Mouse (Mus musculus): ENCODE measurements around the gene Pole. TPM values are rescaled to one million over a fixed set of nuclear protein-coding genes. Genes with fewer than 3 reads are reported as not detected.

Pole gene
- total RNA-seq, 4 experiments from 2014 or later: 2.8 to 3.6 (median 3.1) TPM

GRCm38 (mm10) chr5:110345553-110345952, 59.4 kb downstream of the Pole start:
- no peak for DNase-seq

DNA sequence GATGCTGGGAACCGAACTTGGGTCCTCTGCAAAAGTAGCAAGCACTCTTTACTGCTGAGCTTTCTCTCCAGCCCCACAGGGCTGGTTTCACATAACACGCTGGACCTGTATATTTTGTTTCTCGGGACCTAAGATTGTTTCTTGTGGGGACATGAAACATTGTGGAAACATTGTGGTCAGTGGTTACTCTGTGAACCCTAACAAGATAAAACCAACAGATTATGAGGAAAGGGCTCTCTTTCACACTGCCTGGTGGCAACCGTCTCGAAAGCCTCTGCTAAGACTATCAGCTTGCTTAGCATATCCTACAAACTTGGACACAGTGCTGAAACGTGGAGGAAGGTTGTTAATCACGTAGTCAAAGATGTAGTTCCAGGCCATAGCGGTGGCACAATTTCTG, 60.9 kb downstream of the Pole start:
- DNase-seq: no peak

DNA sequence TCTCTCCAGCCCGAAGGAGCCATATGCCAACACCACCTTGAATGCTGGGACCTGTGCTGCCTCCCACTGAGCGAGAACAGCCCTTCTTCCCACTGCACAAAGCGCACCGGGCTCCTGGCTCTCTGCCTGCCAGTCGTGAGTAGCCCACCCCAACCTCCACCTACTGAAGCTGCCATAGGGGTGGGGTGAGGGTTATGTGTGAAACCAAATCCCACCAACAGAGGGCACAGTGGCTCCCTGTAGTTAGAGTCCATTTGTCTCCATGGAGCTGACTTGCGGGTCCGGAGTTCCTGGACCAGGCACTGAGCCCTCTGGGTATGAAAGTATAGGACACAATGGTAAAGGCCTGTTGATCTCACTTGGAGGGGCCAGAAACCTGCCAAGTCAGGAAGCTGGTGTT, 68.6 kb downstream of the Pole start:
- no peak for DNase-seq

- peak; percentile 54 for DNase-seq
Observed at GRCm38 (mm10) chr5:110357531-110358179, 71.5 kb downstream of the Pole start.

DNA sequence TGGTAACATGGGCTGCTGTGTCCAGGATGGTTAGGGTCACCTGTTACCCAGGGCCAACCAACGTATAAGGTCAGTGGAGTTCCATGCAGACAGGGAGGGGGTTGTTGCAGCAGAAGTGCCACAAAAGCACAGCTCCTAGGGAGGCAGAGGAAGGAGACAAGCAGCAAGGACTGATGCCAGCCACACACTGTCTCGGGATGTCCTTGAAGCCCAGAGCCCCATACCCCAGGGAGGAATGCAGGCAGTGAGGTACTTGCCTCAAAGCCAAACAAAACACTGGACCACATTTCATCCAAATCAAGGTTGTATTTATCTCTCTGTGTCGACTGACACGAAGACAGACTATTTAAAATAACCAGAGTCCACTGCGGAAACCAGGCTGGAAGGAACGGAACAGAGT, 75.4 kb downstream of the Pole start:
- peak; percentile 41 for DNase-seq

DNA sequence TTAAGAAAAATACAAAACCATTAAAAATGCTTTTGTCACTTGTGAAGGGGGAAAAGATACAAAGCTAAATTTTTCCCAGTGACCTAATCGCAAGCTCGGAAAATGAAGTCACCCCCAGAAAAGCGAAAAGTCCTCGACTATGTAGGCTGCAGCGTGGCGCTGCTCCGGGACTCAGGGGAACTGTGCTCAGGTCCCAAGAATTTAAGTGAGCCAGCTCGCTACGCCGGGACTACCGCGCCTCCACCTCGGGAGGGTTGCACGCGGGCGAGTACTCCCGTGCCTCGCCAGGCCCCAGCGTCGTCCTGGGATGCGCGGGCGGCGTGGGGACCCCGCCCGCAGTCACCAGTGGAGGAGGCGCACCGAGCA, 76.7 kb downstream of the Pole start:
- DNase-seq: no peak

DNA sequence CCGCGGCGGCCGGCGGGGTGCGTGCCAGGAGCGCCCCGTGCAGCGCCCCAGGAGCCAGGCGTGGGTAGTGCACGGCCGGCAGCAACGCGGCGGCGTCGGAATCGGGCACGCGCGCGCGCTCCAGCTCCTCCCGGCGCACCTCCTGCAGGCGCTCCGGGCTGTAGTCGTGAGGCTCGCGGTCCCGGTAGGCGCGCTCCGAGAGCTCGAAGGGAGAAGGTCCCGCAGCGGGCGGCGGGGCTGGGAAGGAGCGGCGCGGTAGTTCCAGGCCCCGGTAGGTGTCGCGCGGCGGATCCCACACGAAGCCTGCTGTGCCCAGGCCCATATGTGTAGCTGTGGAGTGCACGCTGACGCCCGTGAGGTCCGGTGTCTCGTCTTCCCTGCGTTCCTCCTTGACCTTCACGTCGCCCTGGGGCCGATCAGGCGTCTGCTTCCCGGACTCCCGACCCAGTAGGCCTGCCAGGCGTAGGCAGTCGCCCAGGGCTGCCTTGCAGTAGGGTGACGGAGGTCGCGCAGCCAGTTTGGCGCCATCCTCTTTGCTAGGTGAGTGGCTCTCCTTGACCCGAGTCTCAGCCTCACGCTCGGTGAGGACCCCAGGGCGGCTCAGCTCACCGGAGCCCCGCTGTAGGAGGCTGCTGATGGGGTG, 77.2 kb downstream of the Pole start:
- peak; percentile 58 for DNase-seq

DNA sequence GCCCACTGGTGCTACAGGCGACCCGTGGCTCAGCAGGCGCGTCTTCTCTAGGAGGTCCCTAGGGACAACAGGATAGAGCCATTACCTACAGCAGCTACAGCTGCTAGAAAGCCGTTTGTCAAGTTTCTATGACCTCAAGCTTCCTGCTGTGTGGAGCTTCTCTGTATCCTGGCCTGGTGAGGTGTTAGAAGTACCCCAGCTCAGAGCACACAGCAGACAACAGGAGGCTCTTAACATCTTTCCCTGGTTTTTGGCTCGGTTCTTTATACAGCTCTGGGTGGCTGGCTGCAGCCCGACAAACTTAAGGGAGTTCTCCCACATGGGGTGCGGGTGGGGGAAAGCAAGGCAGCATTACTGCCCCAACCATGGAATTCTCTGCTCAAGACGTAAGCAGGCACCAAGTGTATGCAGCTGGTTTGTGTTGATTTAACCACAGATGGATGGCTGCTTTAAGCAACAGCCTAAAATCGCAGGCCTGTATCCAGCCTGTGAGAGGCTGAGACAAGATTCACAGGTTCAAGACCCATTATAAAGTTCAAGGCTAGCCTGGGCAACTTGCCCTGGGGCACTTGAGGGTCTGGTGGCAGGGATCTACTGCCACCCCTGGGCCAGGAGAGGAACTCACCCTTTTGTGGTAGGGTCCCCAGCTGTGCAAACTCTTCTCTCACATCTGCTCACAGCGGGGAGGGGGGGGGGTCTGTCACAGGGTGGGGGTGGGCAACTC, 77.9 kb downstream of the Pole start:
- DNase-seq: no peak

DNA sequence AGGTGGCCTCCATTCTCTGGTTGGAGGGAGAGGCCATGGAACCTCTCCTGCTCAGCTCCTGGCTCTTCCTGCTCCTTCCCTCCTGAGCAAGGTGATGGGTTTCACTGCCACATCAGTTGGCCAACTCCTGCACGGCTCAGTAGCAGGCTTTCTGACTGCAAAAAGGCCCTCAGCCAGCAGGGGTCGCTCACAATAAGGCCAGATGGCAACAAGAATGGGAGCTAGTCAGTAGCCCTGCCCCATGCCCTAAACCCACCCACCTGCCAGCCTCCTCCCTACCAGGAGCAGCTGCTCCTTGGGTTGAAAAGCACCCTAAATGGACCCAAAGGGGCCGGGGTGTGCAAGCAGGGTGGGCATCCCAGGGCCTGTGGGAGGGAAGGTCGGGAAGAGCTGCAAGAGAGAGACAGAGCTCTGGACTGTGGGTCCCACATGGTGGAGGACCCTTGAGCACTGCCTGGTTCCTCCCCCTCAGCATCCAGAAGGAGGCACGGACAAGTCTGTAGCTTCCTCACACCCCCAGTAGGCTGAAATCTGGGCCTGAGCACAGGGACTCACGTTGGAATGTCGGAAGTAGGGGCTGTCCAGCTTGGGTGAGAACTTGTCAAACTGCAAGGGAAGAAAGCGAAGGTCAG, 90.8 kb downstream of the Pole start:
- DNase-seq: no peak

GRCm38 (mm10) chr5:110378181-110378583, 92.1 kb downstream of the Pole start:
- no peak for DNase-seq

DNA sequence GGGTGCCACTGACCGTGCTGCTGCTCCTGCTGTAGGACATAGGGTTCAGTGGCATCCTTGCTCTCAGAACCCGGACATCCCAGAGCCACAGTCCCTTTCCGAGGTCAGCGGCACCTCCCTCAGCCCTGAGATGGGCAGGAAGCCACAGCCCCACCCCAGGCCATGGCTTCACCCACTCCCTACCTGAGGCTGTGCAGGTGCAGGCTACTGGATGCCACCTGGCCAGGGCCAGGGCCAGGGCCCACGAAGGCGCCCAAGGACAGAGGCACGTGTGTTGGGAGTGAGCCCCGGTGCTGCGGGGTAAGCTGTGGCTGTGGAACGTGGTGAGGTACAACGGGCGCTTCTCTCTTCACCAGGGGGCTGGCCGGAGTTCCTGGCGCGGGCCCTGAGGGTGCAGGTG, 93.0 kb downstream of the Pole start:
- DNase-seq: no peak

DNA sequence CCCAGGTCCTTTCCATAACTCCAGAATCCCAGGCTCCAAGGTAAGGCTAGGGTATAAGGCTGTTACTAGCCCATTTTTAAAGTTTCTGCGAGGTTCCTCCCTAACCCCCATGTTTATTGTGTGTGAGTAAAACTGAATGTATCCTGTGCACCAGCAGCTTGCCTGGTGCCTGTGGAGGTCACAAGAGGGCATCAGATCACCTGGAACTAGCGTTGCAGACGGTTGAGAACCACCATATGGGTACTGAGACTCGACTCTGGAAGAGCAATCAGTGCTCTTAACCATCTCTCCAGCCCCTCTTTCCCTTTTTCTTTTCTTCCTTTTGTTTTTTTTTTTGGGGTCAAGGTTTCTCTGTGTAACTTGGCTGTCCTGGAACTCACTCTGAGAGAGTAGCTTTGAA, 93.7 kb downstream of the Pole start:
- no peak for DNase-seq

- DNase-seq: no peak
Observed at GRCm38 (mm10) chr5:110384491-110384890, 98.4 kb downstream of the Pole start.

DNA sequence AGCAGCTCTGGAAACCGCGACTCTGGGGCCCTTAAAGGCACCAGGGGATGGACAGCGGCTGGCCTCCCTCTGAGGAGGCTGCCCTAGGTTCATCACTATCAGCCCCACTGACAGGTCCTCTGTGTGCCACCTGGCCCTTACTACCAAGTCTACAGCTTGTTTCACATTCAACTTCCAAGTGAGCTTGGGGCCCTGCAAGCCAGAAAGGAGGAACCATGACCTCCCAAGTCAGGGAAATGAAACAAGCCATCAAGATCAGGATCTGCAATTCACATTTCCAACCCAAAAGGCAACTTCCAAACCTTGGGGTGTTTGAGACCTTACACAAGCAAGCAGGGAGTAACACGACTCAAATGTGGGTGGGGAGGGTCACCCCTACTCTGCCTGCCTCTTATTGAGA, 99.2 kb downstream of the Pole start:
- DNase-seq: no peak

- peak; percentile 48 for DNase-seq
Observed at GRCm38 (mm10) chr5:110386371-110387330, 100.5 kb downstream of the Pole start.

Other genes with a start within 250 kb of the Pole start
- gene Gm17655, start 213.8 kb upstream of the Pole start, total RNA-seq (2022): 10 to 100 TPM in 1 of 4 experiments, 1 to 10 TPM in 3; 6.7 to 19.1 (median 8.3) TPM
- gene Gm35315, start 191.9 kb upstream of the Pole start, total RNA-seq (2022): 1 to 10 TPM in 2 of 4 experiments, under 1 TPM in 2; 0.52 to 2.7 (median 1.6) TPM
- under 1 TPM in 3 of 4 experiments, not detected in 1; 0.10 to 0.83 (median 0.22) TPM for gene Plcxd1, start 186.3 kb upstream of the Pole start, total RNA-seq (2022)
- 10 to 100 TPM; 58.4 to 73.9 (median 65.9) TPM for gene Gtpbp6, start 178.1 kb upstream of the Pole start, total RNA-seq (2022)
- gene Zfp605, start 176.2 kb upstream of the Pole start, total RNA-seq (2022): 1 to 10 TPM; 5.7 to 9.0 (median 7.7) TPM
- gene Chfr, start 150.5 kb upstream of the Pole start, total RNA-seq (2022): 10 to 100 TPM; 25.6 to 46.9 (median 37.0) TPM
- 10 to 100 TPM; 41.4 to 51.2 (median 47.0) TPM for gene Golga3, start 109.6 kb upstream of the Pole start, total RNA-seq (2022)
- gene Ankle2, start 55.3 kb upstream of the Pole start, total RNA-seq (2022): 10 to 100 TPM; 44.0 to 55.5 (median 52.7) TPM
- gene Pgam5, start 16.4 kb upstream of the Pole start, total RNA-seq (2022): 10 to 100 TPM; 49.0 to 59.0 (median 56.8) TPM
- gene Pxmp2, start 120 bp upstream of the Pole start, total RNA-seq (2022): 10 to 100 TPM in 1 of 4 experiments, 1 to 10 TPM in 3; 6.2 to 15.7 (median 9.6) TPM
- 1 to 10 TPM; 1.1 to 2.2 (median 1.5) TPM for gene P2rx2, start 56.9 kb downstream of the Pole start, total RNA-seq (2022)
- not detected for gene Lrcol1, start 58.4 kb downstream of the Pole start, total RNA-seq (2022)
- 10 to 100 TPM; 62.7 to 87.3 (median 75.5) TPM for gene Fbrsl1, start 162.2 kb downstream of the Pole start, total RNA-seq (2022)